9 mouse cellular contexts compared by ENCODE assay signal in genomic region chr7:122919728-122920582, GRCm38 (mm10). TPM values are rescaled to one million over a fixed set of nuclear protein-coding genes. Genes with fewer than 3 reads are reported as not detected.
DNase-seq lines count a peak whose midpoint lies in the region; ATAC-seq and TF ChIP-seq lines count a peak whose summit lies in the region.
"Had no signal": no experiment of that assay in that cellular context is flagged by ENCODE, and none has a peak within 500 bp of the region (broad histone marks: within the 10 kb centered on the region; RNA-seq: fewer than 3 reads in every experiment).

No protein-coding gene starts in this region.

- H3K9ac ChIP-seq in heart, adult 2 months (ENCODE audit: low read depth, low read length), result no peak overlapping the region
- no peak overlapping the region for H3K9ac ChIP-seq in heart, embryonic 11.5 days (ENCODE audit: low read depth, low read length)
- H3K9ac ChIP-seq: limb, embryonic 15.5 days had no signal

- no peaks in the 10 kb centered on the region for H3K9me3 ChIP-seq in heart, embryonic 11.5 days (replicated peaks; ENCODE audit: control insufficient read depth, low read length)
- H3K9me3 ChIP-seq in E14TG2a.4 (ENCODE audit: low read length), result peaks cover 8% of the 10 kb centered on the region
- H3K9me3 ChIP-seq in megakaryocyte, embryonic 14.5 days, result no peaks in the 10 kb centered on the region
- H3K9me3 ChIP-seq: limb, embryonic 15.5 days had no signal

- peak; percentile 86 for TF ChIP-seq CTCF in heart, adult 2 months (IDR thresholded peaks at IDR 0.05)
- TF ChIP-seq CTCF in E14TG2a.4 (conservative IDR thresholded peaks at IDR 0.05; ENCODE audit: low read length), result peak; percentile 59

- H3K36me3 ChIP-seq in heart, adult 2 months (ENCODE audit: control insufficient read depth, insufficient read depth, low read length), result no peaks in the 10 kb centered on the region
- no peaks in the 10 kb centered on the region for H3K36me3 ChIP-seq in heart, embryonic 11.5 days (ENCODE audit: control insufficient read depth, insufficient read depth, low read length)
- no peaks in the 10 kb centered on the region for H3K36me3 ChIP-seq in E14TG2a.4 (ENCODE audit: insufficient read depth, low read length)
- H3K36me3 ChIP-seq in megakaryocyte, embryonic 14.5 days (replicated peaks; ENCODE audit: low read length), result no peaks in the 10 kb centered on the region
- H3K36me3 ChIP-seq: limb, embryonic 15.5 days had no signal

- H3K79me2 ChIP-seq in heart, adult 2 months (replicated peaks; ENCODE audit: control insufficient read depth, insufficient read depth, low read length), result no peaks in the 10 kb centered on the region

- H3K4me2 ChIP-seq in heart, embryonic 11.5 days, result no peak overlapping the region
- H3K4me2 ChIP-seq: limb, embryonic 15.5 days had no signal

- H3K4me1 ChIP-seq in heart, adult 2 months (ENCODE audit: control insufficient read depth, insufficient read depth, low read length), result no peaks in the 10 kb centered on the region
- no peaks in the 10 kb centered on the region for H3K4me1 ChIP-seq in heart, embryonic 11.5 days (ENCODE audit: control insufficient read depth, insufficient read depth, low read length)
- no peaks in the 10 kb centered on the region for H3K4me1 ChIP-seq in E14TG2a.4 (replicated peaks; ENCODE audit: low read depth, low read length)
- peaks cover 29% of the 10 kb centered on the region for H3K4me1 ChIP-seq in megakaryocyte, embryonic 14.5 days
- H3K4me1 ChIP-seq: limb, embryonic 15.5 days had no signal

- TF ChIP-seq POLR2A in heart, adult 2 months (IDR thresholded peaks at IDR 0.05; ENCODE audit: insufficient read depth, low read depth, low read length), result no peak

- intact Hi-C loops in heart, adult 2 months (cut with DNase I), result loop anchor here (1.0 to 10.0 kb wide), 4 partner anchors 245 to 665 kb away; partner anchors contain the start of gene Cacng3

- WGBS in heart, adult 2 months, result 41% methylated on average over 13 of the region's 13 CpGs
- 44% methylated on average over 13 of the region's 13 CpGs for WGBS in heart, embryonic 11.5 days (ENCODE audit: insufficient replicate concordance)

- no peak overlapping the region for H3K4me3 ChIP-seq in heart, adult 2 months
- H3K4me3 ChIP-seq in heart, embryonic 11.5 days (ENCODE audit: low read depth, low read length), result no peak overlapping the region
- no peak overlapping the region for H3K4me3 ChIP-seq in E14TG2a.4 (replicated peaks; ENCODE audit: low read length)
- H3K4me3 ChIP-seq in megakaryocyte, embryonic 14.5 days (replicated peaks), result peak overlapping the region; percentile 80
- H3K4me3 ChIP-seq: limb, embryonic 15.5 days had no signal

- TF ChIP-seq EP300 in heart, adult 2 months (IDR thresholded peaks at IDR 0.05; ENCODE audit: insufficient read depth, low read depth, low read length), result no peak

- DNase-seq in heart, adult 2 months, result peak; percentile 17 to 34
- DNase-seq in cerebellum, adult 18-20 months, result peak; percentile 42 to 56
- peak; percentile 45 to 63 for DNase-seq in frontal cortex, postnatal 36 days (ENCODE audit: low spot score in 2 of 2)
- DNase-seq in kidney, postnatal 36 days, result peak; percentile 24 to 50
- DNase-seq in spleen, postnatal 10 days (ENCODE audit: low spot score in 2 of 2), result peak; percentile 17 to 20

- H3K27ac ChIP-seq in heart, adult 2 months, result no peak overlapping the region
- H3K27ac ChIP-seq in heart, embryonic 11.5 days (ENCODE audit: low read depth, low read length), result no peak overlapping the region
- H3K27ac ChIP-seq: limb, embryonic 15.5 days had no signal

- ATAC-seq in heart, embryonic 11.5 days (replicated peaks; ENCODE audit: insufficient number of reproducible peaks, low FRiP score, low TSS enrichment), result no peak

- H3K27me3 ChIP-seq in heart, adult 2 months (ENCODE audit: control insufficient read depth, insufficient read depth, low read length), result no peaks in the 10 kb centered on the region
- H3K27me3 ChIP-seq in heart, embryonic 11.5 days (ENCODE audit: control insufficient read depth, insufficient read depth, low read length), result no peaks in the 10 kb centered on the region
- H3K27me3 ChIP-seq in E14TG2a.4 (ENCODE audit: insufficient read depth, low read length), result no peaks in the 10 kb centered on the region
- H3K27me3 ChIP-seq in megakaryocyte, embryonic 14.5 days (replicated peaks), result no peaks in the 10 kb centered on the region
- H3K27me3 ChIP-seq: limb, embryonic 15.5 days had no signal

RNA-seq across cellular contexts. Expression of gene Rbbp6, which starts 45.5 kb away (rescaled TPM):
- total RNA-seq in heart, adult 2 months (2021), result 10 to 100 TPM; 28.9 to 29.8 TPM
- 9.0 and 21.2 TPM in 2 replicates for polyA plus RNA-seq in heart, adult 2 months (2012; rRNA removed)
- 22.0 and 30.1 TPM in 2 replicates for polyA plus RNA-seq in heart, embryonic 11.5 days (2014; fragmentation: Nextera tagmentation; extraction: Ambion mirVana)
- 9.4 and 48.6 TPM in 2 replicates for polyA plus RNA-seq in megakaryocyte, embryonic 14.5 days (2012; ENCODE audit: insufficient read depth, low replicate concordance)
